Mouse (Mus musculus): ENCODE results near the gene Olfr690. TPM values are rescaled to one million over a fixed set of nuclear protein-coding genes. Genes with fewer than 3 reads are reported as not detected.

Olfr690 gene
- polyA plus RNA-seq, 1 experiment: not detected

- no peak overlapping the region for H3K4me3 ChIP-seq (ENCODE audit: insufficient read depth, low read length)
- no peak overlapping the region for H3K27ac ChIP-seq (ENCODE audit: insufficient read depth, low read length)
- no peaks in the 10 kb centered on the region for H3K4me1 ChIP-seq (ENCODE audit: control insufficient read depth, insufficient read depth, low read length)
- TF ChIP-seq POLR2A (IDR thresholded peaks at IDR 0.05; ENCODE audit: low read depth, low read length) (no peak), CTCF (IDR thresholded peaks at IDR 0.05; ENCODE audit: borderline replicate concordance, insufficient read depth, low read length) (no peak)
Measured at GRCm38 (mm10) chr7:105342752-105343151, 8.8 kb upstream of the Olfr690 start.

- Histone ChIP-seq H3K27ac (ENCODE audit: insufficient read depth, low read length) (no peak within 1 kb of the TSS), H3K4me3 (ENCODE audit: insufficient read depth, low read length) (no peak within 1 kb of the TSS)
- TF ChIP-seq CTCF (IDR thresholded peaks at IDR 0.05; ENCODE audit: borderline replicate concordance, insufficient read depth, low read length) (no peak), POLR2A (IDR thresholded peaks at IDR 0.05; ENCODE audit: low read depth, low read length) (no peak)
Measured at GRCm38 (mm10) chr7:105342170-105342569, 8.3 kb upstream of the Olfr690 start, which contains the start of gene Olfr691. Olfr691 (minus strand) TSS chr7:105342270.

GRCm38 (mm10) chr7:105325302-105325701 lies 8.6 kb downstream of the Olfr690 start:
- no peaks in the 10 kb centered on the region for H3K4me1 ChIP-seq (ENCODE audit: control insufficient read depth, insufficient read depth, low read length)
- H3K27ac ChIP-seq (ENCODE audit: insufficient read depth, low read length): no peak overlapping the region
- TF ChIP-seq CTCF (IDR thresholded peaks at IDR 0.05; ENCODE audit: borderline replicate concordance, insufficient read depth, low read length): no peak
- TF ChIP-seq POLR2A (IDR thresholded peaks at IDR 0.05; ENCODE audit: low read depth, low read length): no peak
- H3K4me3 ChIP-seq (ENCODE audit: insufficient read depth, low read length): no peak overlapping the region

More at GRCm38 (mm10) chr7:105342170-105342569, 8.3 kb upstream of the Olfr690 start, which contains the start of gene Olfr691:
- H3K4me1 ChIP-seq (ENCODE audit: control insufficient read depth, insufficient read depth, low read length): no peaks in the 10 kb centered on the region

GRCm38 (mm10) chr7:105310865-105311264 lies 23.0 kb downstream of the Olfr690 start, which contains the start of gene Olfr689:
Olfr689 (plus strand) TSS chr7:105311165.
- no peak for TF ChIP-seq CTCF (IDR thresholded peaks at IDR 0.05; ENCODE audit: borderline replicate concordance, insufficient read depth, low read length)
- TF ChIP-seq POLR2A (IDR thresholded peaks at IDR 0.05; ENCODE audit: low read depth, low read length): no peak
- Histone ChIP-seq H3K4me3 (ENCODE audit: insufficient read depth, low read length) (no peak within 1 kb of the TSS), H3K4me1 (ENCODE audit: control insufficient read depth, insufficient read depth, low read length) (no peaks in the 10 kb centered on the region), H3K27ac (ENCODE audit: insufficient read depth, low read length) (no peak within 1 kb of the TSS)

GRCm38 (mm10) chr7:105290051-105290450 lies 43.9 kb downstream of the Olfr690 start:
- no peaks in the 10 kb centered on the region for H3K4me1 ChIP-seq (ENCODE audit: control insufficient read depth, insufficient read depth, low read length)
- TF ChIP-seq CTCF (IDR thresholded peaks at IDR 0.05; ENCODE audit: borderline replicate concordance, insufficient read depth, low read length): no peak
- no peak for TF ChIP-seq POLR2A (IDR thresholded peaks at IDR 0.05; ENCODE audit: low read depth, low read length)
- no peak overlapping the region for H3K27ac ChIP-seq (ENCODE audit: insufficient read depth, low read length)
- no peak overlapping the region for H3K4me3 ChIP-seq (ENCODE audit: insufficient read depth, low read length)

- no peaks in the 10 kb centered on the region for H3K4me1 ChIP-seq (ENCODE audit: control insufficient read depth, insufficient read depth, low read length)
- H3K27ac ChIP-seq (ENCODE audit: insufficient read depth, low read length): no peak within 1 kb of the TSS
- H3K4me3 ChIP-seq (ENCODE audit: insufficient read depth, low read length): no peak within 1 kb of the TSS
- no peak for TF ChIP-seq POLR2A (IDR thresholded peaks at IDR 0.05; ENCODE audit: low read depth, low read length)
- no peak for TF ChIP-seq CTCF (IDR thresholded peaks at IDR 0.05; ENCODE audit: borderline replicate concordance, insufficient read depth, low read length)
Measured at GRCm38 (mm10) chr7:105287795-105288194, 46.1 kb downstream of the Olfr690 start, which contains the start of gene Olfr688. Olfr688 (plus strand) TSS chr7:105288095.

Other genes with a start within 250 kb of the Olfr690 start
- gene Olfr680-ps1, start 241.3 kb downstream of the Olfr690 start, polyA plus RNA-seq (2011; ENCODE audit: insufficient read length, low read depth, missing spikeins): not detected in 2 replicates
- gene Olfr681, start 217.3 kb downstream of the Olfr690 start, polyA plus RNA-seq (2011; ENCODE audit: insufficient read length, low read depth, missing spikeins): not detected in 2 replicates
- not detected in 2 replicates for gene Olfr683, start 187.1 kb downstream of the Olfr690 start, polyA plus RNA-seq (2011; ENCODE audit: insufficient read length, low read depth, missing spikeins)
- not detected in 2 replicates for gene Olfr684, start 170.5 kb downstream of the Olfr690 start, polyA plus RNA-seq (2011; ENCODE audit: insufficient read length, low read depth, missing spikeins)
- gene Olfr685, start 148.1 kb downstream of the Olfr690 start, polyA plus RNA-seq (2011; ENCODE audit: insufficient read length, low read depth, missing spikeins): not detected in 2 replicates
- gene Olfr686, start 126.6 kb downstream of the Olfr690 start, polyA plus RNA-seq (2011; ENCODE audit: insufficient read length, low read depth, missing spikeins): not detected in 2 replicates
- gene Olfr688, start 46.0 kb downstream of the Olfr690 start, polyA plus RNA-seq (2011; ENCODE audit: insufficient read length, low read depth, missing spikeins): not detected in 2 replicates
- not detected in 2 replicates for gene Olfr689, start 22.9 kb downstream of the Olfr690 start, polyA plus RNA-seq (2011; ENCODE audit: insufficient read length, low read depth, missing spikeins)
- gene Olfr691, start 8.2 kb upstream of the Olfr690 start, polyA plus RNA-seq (2011; ENCODE audit: insufficient read length, low read depth, missing spikeins): not detected in 2 replicates
- gene Olfr692, start 34.1 kb upstream of the Olfr690 start, polyA plus RNA-seq (2011; ENCODE audit: insufficient read length, low read depth, missing spikeins): not detected in 2 replicates
- not detected in 2 replicates for gene Gm5901, start 40.9 kb upstream of the Olfr690 start, polyA plus RNA-seq (2011; ENCODE audit: insufficient read length, low read depth, missing spikeins)
- 25.4 and 30.0 TPM in 2 replicates for gene Fam160a2, start 66.0 kb upstream of the Olfr690 start, polyA plus RNA-seq (2011; ENCODE audit: insufficient read length, low read depth, missing spikeins)
- not detected in 2 replicates for gene Cnga4, start 70.5 kb upstream of the Olfr690 start, polyA plus RNA-seq (2011; ENCODE audit: insufficient read length, low read depth, missing spikeins)
- gene Cckbr, start 91.6 kb upstream of the Olfr690 start, polyA plus RNA-seq (2011; ENCODE audit: insufficient read length, low read depth, missing spikeins): not detected in 2 replicates
- gene Cavin3, start 148.2 kb upstream of the Olfr690 start, polyA plus RNA-seq (2011; ENCODE audit: insufficient read length, low read depth, missing spikeins): 89.7 and 95.1 TPM in 2 replicates
- gene Smpd1, start 220.3 kb upstream of the Olfr690 start, polyA plus RNA-seq (2011; ENCODE audit: insufficient read length, low read depth, missing spikeins): 52.8 and 53.5 TPM in 2 replicates
- gene Apbb1, start 247.5 kb upstream of the Olfr690 start, polyA plus RNA-seq (2011; ENCODE audit: insufficient read length, low read depth, missing spikeins): 10.9 and 11.2 TPM in 2 replicates

All from embryonic fibroblast, embryonic 13.5 days (primary cell).